Mouse (Mus musculus) bone marrow, adult 2 months (tissue): ENCODE measurements around the gene Olfr1385. TPM values are rescaled to one million over a fixed set of nuclear protein-coding genes. Genes with fewer than 3 reads are reported as not detected.

ENCODE experiments used
- polyA plus RNA-seq: library from polyadenylated mRNA; stranded (reverse); fragments of >200 nt; gene quantifications from 2 replicates; pipeline ENCODE4 v1.2.4, GENCODE M21; 2011; ENCODE audit warnings: low replicate concordance; ENCODE audit not compliant: missing spikeins, insufficient read depth, insufficient read length

The Olfr1385 gene
- polyA plus RNA-seq, 1 experiment, result 1.1 TPM

Other genes starting within 250 kb of the Olfr1385 start
- gene Mgat1, start 244.9 kb upstream of the Olfr1385 start, polyA plus RNA-seq, result 37.4 and 63.1 TPM in 2 replicates
- 0.50 TPM in 1 of 2 replicates, not detected in the other for gene Olfr1393, start 210.8 kb upstream of the Olfr1385 start, polyA plus RNA-seq
- gene Olfr1392, start 203.8 kb upstream of the Olfr1385 start, polyA plus RNA-seq, result not detected in 2 replicates
- gene Olfr10, start 184.3 kb upstream of the Olfr1385 start, polyA plus RNA-seq, result not detected in 2 replicates
- gene Olfr1391, start 166.3 kb upstream of the Olfr1385 start, polyA plus RNA-seq, result not detected in 2 replicates
- not detected in 2 replicates for gene Olfr1390, start 153.9 kb upstream of the Olfr1385 start, polyA plus RNA-seq
- not detected in 2 replicates for gene Olfr1389, start 66.0 kb upstream of the Olfr1385 start, polyA plus RNA-seq
- gene Olfr1388, start 52.4 kb upstream of the Olfr1385 start, polyA plus RNA-seq, result 0.54 and 0.65 TPM in 2 replicates
- gene Olfr1387, start 33.7 kb upstream of the Olfr1385 start, polyA plus RNA-seq, result not detected in 2 replicates
- not detected in 2 replicates for gene Olfr1386, start 24.0 kb upstream of the Olfr1385 start, polyA plus RNA-seq
- not detected in 2 replicates for gene Olfr1384, start 17.7 kb downstream of the Olfr1385 start, polyA plus RNA-seq
- gene Olfr1383, start 30.6 kb downstream of the Olfr1385 start, polyA plus RNA-seq, result not detected in 2 replicates
- not detected in 2 replicates for gene Olfr1382, start 39.2 kb downstream of the Olfr1385 start, polyA plus RNA-seq
- gene Olfr1381, start 54.4 kb downstream of the Olfr1385 start, polyA plus RNA-seq, result not detected in 2 replicates
- not detected in 2 replicates for gene Olfr1380, start 67.8 kb downstream of the Olfr1385 start, polyA plus RNA-seq
- gene Flt4, start 120.2 kb downstream of the Olfr1385 start, polyA plus RNA-seq, result 4.3 and 4.9 TPM in 2 replicates
- gene Scgb3a1, start 174.5 kb downstream of the Olfr1385 start, polyA plus RNA-seq, result 2.1 TPM in 1 of 2 replicates, not detected in the other
- 19.7 and 20.2 TPM in 2 replicates for gene Cnot6, start 223.7 kb downstream of the Olfr1385 start, polyA plus RNA-seq